Mouse (Mus musculus) kidney, adult 2 months (tissue): ENCODE measurements around the gene Gm47289.

Experiments
- CTCF ChIP-seq: fragments of 200-500 bp; conservative IDR thresholded peaks from 2 replicates; pipeline ENCODE4 v1.5.1; 2011; ENCODE audit warnings: low read depth, mild to moderate bottlenecking, control low read depth, low read length, moderate library complexity, mixed read lengths; ENCODE audit not compliant: insufficient read depth, insufficient read length
- POLR2A ChIP-seq: fragments of 200-500 bp; IDR thresholded peaks from one replicate; pipeline ENCODE4 v1.6.1; 2011; ENCODE audit warnings: low read depth, low read length, control low read depth

DNA sequence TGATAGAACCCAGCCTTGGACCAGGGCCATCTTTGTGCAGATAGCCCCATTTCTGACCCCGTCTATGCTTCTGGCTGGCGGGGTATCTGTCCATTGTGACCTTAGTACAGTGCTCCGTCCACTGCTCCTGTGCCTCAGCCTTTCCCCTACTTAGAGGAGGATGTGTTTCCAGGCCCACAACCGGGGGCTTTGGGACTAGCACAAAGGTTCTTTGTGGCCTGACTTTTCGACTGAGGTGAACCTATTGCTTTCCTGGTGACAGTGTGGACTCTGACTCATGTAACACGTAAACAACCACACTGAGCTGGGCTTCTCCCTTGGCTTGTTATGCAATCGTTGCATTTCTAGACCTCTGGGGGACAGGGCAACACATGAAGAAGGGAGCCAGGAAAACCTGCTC is 5.8 kb downstream of the Gm47289 start:
- TF ChIP-seq POLR2A (no peak), CTCF (no peak)
